Mouse (Mus musculus) limb, embryonic 14.5 days (tissue): ENCODE data around the gene Ttll3. TPM values are rescaled to one million over a fixed set of nuclear protein-coding genes. Genes with fewer than 3 reads are reported as not detected.

ENCODE experiments used
- ATAC-seq: fragments of 200-750 bp; cut with Nextera tagmentation; 2 replicates; pipeline ENCODE4 v1.8.0; 2017; ENCODE audit warnings: low read depth, moderate number of reproducible peaks, moderate TSS enrichment; ENCODE audit not compliant: low FRiP score
- DNase-seq: peaks from one replicate; pipeline ENCODE4 v3.0.0-alpha.2; 2015; ENCODE audit warnings: low spot score
- H3K27ac ChIP-seq: fragments of 300-500 bp; sonication (generic); replicated peaks from 2 replicates; pipeline ENCODE4 v1.5.1; 2014; ENCODE audit warnings: low read depth, mild to moderate bottlenecking, low read length, moderate library complexity, mixed read lengths
- H3K27me3 ChIP-seq: fragments of 300-500 bp; sonication (generic); 2 replicates; pipeline ENCODE4 v1.6.1; 2014; ENCODE audit warnings: low read length, mixed read lengths; ENCODE audit not compliant: control insufficient read depth, insufficient read depth
- H3K36me3 ChIP-seq: fragments of 300-500 bp; sonication (generic); 2 replicates; pipeline ENCODE4 v1.6.1; 2014; ENCODE audit warnings: mild to moderate bottlenecking, low read length, moderate library complexity, mixed read lengths; ENCODE audit not compliant: control insufficient read depth, insufficient read depth
- H3K4me1 ChIP-seq: fragments of 300-500 bp; sonication (generic); 2 replicates; pipeline ENCODE4 v1.6.1; 2014; ENCODE audit warnings: antibody characterized with exemption, low read length, mixed read lengths; ENCODE audit not compliant: control insufficient read depth, insufficient read depth
- H3K4me2 ChIP-seq: fragments of 300-500 bp; sonication (generic); replicated peaks from 2 replicates; pipeline ENCODE4 v1.6.1; 2014; ENCODE audit warnings: low read depth, mild to moderate bottlenecking, low read length, moderate library complexity; ENCODE audit not compliant: severe bottlenecking
- H3K4me3 ChIP-seq: fragments of 300-500 bp; sonication (generic); replicated peaks from 2 replicates; pipeline ENCODE4 v1.5.1; 2014; ENCODE audit warnings: low read length
- H3K9ac ChIP-seq: fragments of 300-500 bp; sonication (generic); 2 replicates; pipeline ENCODE4 v1.6.1; 2014; ENCODE audit warnings: mild to moderate bottlenecking, low read depth, low read length, moderate library complexity; ENCODE audit not compliant: severe bottlenecking
- H3K9me3 ChIP-seq: fragments of 300-500 bp; sonication (generic); 2 replicates; pipeline ENCODE4 v1.6.1; 2016; ENCODE audit warnings: low read length; ENCODE audit not compliant: control insufficient read depth
- POLR2A ChIP-seq: fragments of 200-500 bp; IDR thresholded peaks from 2 replicates; pipeline ENCODE4 v1.8.0; 2012; ENCODE audit warnings: inconsistent platforms, mild to moderate bottlenecking, moderate library complexity, borderline replicate concordance; ENCODE audit not compliant: insufficient read depth, insufficient read length; ENCODE audit errors: extremely low read depth
- WGBS: fragments of 180-500 bp; shearing (Covaris S2); extraction: QIAGEN DNeasy Blood & Tissue Kit; methylation state at CpG from one replicate; pipeline ENCODE4 v1.1.7; 2014; 5-methylcytosine and 5-hydroxymethylcytosine counted together
- polyA plus RNA-seq, 2 experiments: library from polyadenylated mRNA; depleted of rRNA in 1 of 2; stranded (reverse) in 1 of 2; unstranded in 1 of 2; fragments of >200 nt; fragmentation: Nextera tagmentation in 1 of 2; extraction: Ambion mirVana in 1 of 2; gene quantifications; 2 replicates each; pipeline versions ENCODE4 v1.2.1 to v1.2.3; 2012 to 2014

The Ttll3 gene
- polyA plus RNA-seq, 2 experiments = 2.3 to 21.4 TPM

DNA sequence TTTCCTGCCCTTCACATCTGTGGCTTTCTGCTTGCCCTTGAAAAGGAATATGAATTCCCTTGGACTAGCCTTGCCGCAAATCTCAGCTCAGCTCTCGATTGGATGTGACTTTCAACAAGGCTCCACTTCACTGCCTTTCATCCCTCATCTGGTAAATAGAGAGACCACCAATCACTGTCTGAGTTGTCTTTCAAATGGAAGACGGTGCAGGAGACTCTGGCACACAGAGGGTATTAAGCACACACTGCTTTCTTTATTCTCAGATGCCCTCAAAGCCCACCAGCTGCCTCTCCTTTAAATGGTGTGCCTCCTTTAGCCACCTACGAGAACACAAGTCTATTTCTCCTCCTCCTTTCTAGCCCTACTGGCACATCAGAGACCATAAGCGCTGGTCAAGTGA lies 20.5 kb upstream of the Ttll3 start:
- H3K36me3 ChIP-seq = peaks cover 69% of the 10 kb centered on the region
- no peak overlapping the region for H3K9ac ChIP-seq
- H3K4me2 ChIP-seq = no peak overlapping the region
- no peak for DNase-seq
- H3K4me3 ChIP-seq = no peak overlapping the region
- H3K9me3 ChIP-seq = no peaks in the 10 kb centered on the region
- 82% methylated on average over 5 of the region's 5 CpGs for WGBS
- ATAC-seq = no peak
- no peaks in the 10 kb centered on the region for H3K4me1 ChIP-seq
- TF ChIP-seq POLR2A = no peak
- H3K27ac ChIP-seq = no peak overlapping the region
- H3K27me3 ChIP-seq = no peaks in the 10 kb centered on the region

DNA sequence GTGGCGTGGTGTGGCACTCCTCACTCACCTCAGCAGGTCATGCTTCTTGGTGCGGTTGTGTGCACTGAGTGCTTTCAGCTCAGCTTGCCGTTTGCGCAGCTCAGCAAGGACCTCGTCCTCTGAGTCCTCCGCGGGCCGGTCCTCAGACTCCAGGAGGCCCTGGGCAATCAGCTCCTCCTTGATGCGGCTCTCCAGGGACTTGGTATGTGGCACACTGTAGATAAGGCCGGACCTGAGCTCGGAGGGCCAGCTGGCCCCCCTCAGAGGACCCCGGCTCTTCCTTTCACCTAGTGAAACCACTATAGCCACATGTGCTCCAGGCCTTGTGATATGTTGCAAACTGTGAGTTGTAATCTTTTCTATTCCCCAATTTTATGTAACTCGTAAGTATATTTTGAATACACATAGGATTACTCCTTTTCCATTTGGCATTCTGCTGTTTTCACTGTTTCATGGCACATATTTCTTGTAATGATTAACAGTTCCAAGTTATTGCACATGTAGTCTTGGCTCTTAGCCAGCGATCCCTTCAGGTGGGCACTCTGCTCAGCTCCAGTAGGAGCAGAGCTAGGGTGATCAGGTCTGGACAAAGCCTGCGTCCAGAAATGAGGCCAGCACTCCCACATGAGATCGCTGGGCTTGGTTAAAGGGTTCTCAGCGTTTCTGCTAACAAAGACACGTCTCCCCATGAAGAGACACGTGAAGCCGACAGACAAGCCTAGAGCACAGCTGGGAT lies 18.7 kb upstream of the Ttll3 start:
- H3K27ac ChIP-seq = no peak overlapping the region
- TF ChIP-seq POLR2A = no peak
- H3K9ac ChIP-seq = no peak overlapping the region
- ATAC-seq (no peak), DNase-seq (no peak)
- no peaks in the 10 kb centered on the region for H3K4me1 ChIP-seq
- H3K4me3 ChIP-seq = no peak overlapping the region
- H3K36me3 ChIP-seq = peaks cover 84% of the 10 kb centered on the region
- no peak overlapping the region for H3K4me2 ChIP-seq
- no peaks in the 10 kb centered on the region for H3K9me3 ChIP-seq
- no peaks in the 10 kb centered on the region for H3K27me3 ChIP-seq
- 95% methylated on average over 20 of the region's 20 CpGs for WGBS

DNA sequence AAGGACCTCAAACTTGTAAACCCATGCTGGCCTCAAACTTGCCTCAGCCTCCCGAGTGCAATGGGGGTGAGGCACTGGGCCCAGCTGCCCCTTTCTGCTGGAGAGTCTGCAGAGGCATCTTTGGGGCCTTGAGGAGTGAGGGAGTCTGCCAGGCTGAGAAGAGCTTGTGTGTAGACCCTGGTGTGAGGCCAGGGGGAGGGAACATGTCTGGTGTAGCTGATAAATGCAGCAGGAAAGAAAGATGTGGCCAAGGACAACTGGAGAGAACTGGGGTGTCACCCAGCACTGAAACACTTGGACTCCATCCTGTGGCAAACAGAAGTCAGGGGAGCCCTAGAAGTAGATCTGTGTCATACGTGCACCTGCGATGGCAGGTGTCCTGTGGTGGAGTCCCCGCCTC lies 15.6 kb upstream of the Ttll3 start:
- peaks cover 71% of the 10 kb centered on the region for H3K36me3 ChIP-seq
- no peak overlapping the region for H3K4me2 ChIP-seq
- no peak overlapping the region for H3K9ac ChIP-seq
- no peak for DNase-seq
- H3K9me3 ChIP-seq = no peaks in the 10 kb centered on the region
- no peak overlapping the region for H3K4me3 ChIP-seq
- WGBS = 90% methylated on average over 4 of the region's 4 CpGs
- TF ChIP-seq POLR2A = no peak
- ATAC-seq = no peak
- no peaks in the 10 kb centered on the region for H3K27me3 ChIP-seq
- H3K27ac ChIP-seq = no peak overlapping the region
- H3K4me1 ChIP-seq = 0 out of 2 replicates have a peak, but pooled peaks cover 6% of the 10 kb centered on the region

DNA sequence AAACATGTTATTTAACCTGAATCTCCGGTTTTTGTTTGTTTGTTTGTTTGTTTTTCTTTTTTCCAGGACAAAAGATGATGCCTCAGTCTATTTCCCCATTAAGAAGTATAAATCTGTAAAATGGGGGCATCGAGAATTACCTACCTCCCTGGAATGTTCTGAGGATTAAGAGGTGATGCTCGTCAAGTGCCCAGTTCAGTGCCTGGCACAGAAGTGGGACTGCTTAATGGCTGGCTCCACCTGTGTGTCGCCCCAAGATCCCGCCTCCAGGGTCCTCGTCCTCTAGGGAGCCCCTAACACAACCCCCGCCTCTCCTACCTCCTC lies 11.9 kb upstream of the Ttll3 start:
- 9% methylated on average over 7 of the region's 7 CpGs for WGBS
- ATAC-seq = no peak
- peak overlapping the region; percentile 91 for H3K9ac ChIP-seq
- peaks cover 14% of the 10 kb centered on the region for H3K4me1 ChIP-seq
- peak overlapping the region; percentile 97 for H3K4me3 ChIP-seq
- H3K4me2 ChIP-seq = peak overlapping the region; percentile 80
- H3K27ac ChIP-seq = peak overlapping the region; percentile 94
- DNase-seq = no peak
- H3K36me3 ChIP-seq = peaks cover 55% of the 10 kb centered on the region
- H3K27me3 ChIP-seq = no peaks in the 10 kb centered on the region
- no peaks in the 10 kb centered on the region for H3K9me3 ChIP-seq
- no peak for TF ChIP-seq POLR2A

DNA sequence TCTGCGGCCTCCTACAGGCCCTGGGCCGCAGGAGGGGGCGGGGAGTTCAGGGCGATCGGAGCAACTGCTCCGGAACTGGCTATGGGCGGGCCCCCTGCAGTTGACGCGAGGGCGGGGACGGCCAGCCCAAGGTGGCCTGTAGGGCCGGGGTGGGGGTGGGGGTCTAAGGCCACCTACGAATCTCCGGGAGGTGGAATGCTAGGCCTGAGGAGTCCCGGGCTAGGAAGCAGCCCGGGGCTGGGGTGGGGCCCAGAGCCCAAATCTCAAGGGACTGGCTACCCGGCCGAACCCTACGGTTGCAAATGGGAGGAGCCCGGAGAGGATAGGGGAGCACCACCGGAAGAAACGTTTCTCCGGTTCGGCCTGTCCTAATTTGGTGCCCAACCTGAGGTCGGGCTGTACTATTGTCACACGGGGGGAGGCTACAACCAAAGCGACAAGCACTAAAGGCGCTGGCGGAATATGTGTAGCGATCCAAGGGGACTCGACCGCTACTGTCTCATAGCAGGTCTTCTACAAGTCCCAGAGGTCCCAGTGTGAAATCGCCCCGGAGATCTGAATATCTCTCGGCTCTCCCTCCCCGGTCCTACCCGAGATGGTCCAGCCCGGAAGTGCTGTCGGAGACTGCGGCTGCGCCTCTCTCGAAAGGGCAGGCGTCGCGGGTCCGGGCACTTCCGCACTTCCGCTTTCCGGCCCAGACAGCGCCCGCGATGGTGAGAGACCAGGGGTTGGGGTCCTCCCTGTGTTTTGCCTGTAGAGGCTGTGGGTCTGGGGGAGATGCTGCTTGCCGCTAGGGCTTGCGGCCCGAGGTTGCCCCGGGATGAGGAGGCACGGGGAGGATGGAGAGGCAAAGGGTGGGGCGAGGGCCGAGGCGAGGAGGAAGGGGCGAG lies 11.3 kb upstream of the Ttll3 start, which contains the start of the genes Tada3 and Arpc4:
Gene Tada3, minus strand, starts transcription at position 388 of the 890 bp plus-strand sequence.
Gene Arpc4, plus strand, starts transcription at position 620 of the 890 bp plus-strand sequence.
- ATAC-seq (peak; percentile 97), DNase-seq (peak; percentile 97)
- under 1% methylated on average over 54 of the region's 61 CpGs for WGBS
- no peaks in the 10 kb centered on the region for H3K27me3 ChIP-seq
- H3K9me3 ChIP-seq = no peaks in the 10 kb centered on the region
- H3K36me3 ChIP-seq = peaks cover 54% of the 10 kb centered on the region
- TF ChIP-seq POLR2A = no peak
- peak within 1 kb of the TSS; percentile 97 for H3K4me3 ChIP-seq
- peak within 1 kb of the TSS; percentile 91 for H3K9ac ChIP-seq
- peaks cover 14% of the 10 kb centered on the region for H3K4me1 ChIP-seq
- peak within 1 kb of the TSS; percentile 80 for H3K4me2 ChIP-seq
- H3K27ac ChIP-seq = peak within 1 kb of the TSS; percentile 94
